Mouse (Mus musculus): ENCODE measurements around the gene Dhcr7. TPM values are rescaled to one million over a fixed set of nuclear protein-coding genes. Genes with fewer than 3 reads are reported as not detected.

Gene Dhcr7
- total and polyA plus RNA-seq, 2 experiments from 2014 or later: 10.8 to 27.7 TPM

- no peak overlapping the region for H3K4me2 ChIP-seq (ENCODE audit: low read depth, low read length)
- H3K27me3 ChIP-seq (ENCODE audit: control insufficient read depth, insufficient read depth, low read length): no peaks in the 10 kb centered on the region
- TF ChIP-seq EP300 (IDR thresholded peaks at IDR 0.05; ENCODE audit: low read depth) (no peak), CTCF (IDR thresholded peaks at IDR 0.05; ENCODE audit: low read depth) (no peak)
- H3K27ac ChIP-seq (ENCODE audit: low read depth): no peak overlapping the region
- no peak overlapping the region for H3K9ac ChIP-seq (replicated peaks; ENCODE audit: low read depth, low read length)
- peaks cover 13% of the 10 kb centered on the region for H3K36me3 ChIP-seq (replicated peaks; ENCODE audit: control insufficient read depth, insufficient read depth, low read length)
- WGBS: 76% methylated on average over 2 of the region's 2 CpGs
- peaks cover 5% of the 10 kb centered on the region; the same call in 1 of the 2 replicates for H3K4me1 ChIP-seq (ENCODE audit: control insufficient read depth, insufficient read depth)
- no peak overlapping the region for H3K4me3 ChIP-seq (ENCODE audit: low read depth, low read length)
- ATAC-seq (ENCODE audit: insufficient read depth, low read depth): no peak
- no peak for DNase-seq (ENCODE audit: low spot score)
- H3K9me3 ChIP-seq (replicated peaks; ENCODE audit: control insufficient read depth, low read length): no peaks in the 10 kb centered on the region
Measured at GRCm38 (mm10) chr7:143834316-143834715, 11.4 kb downstream of the Dhcr7 start.

- TF ChIP-seq CTCF (IDR thresholded peaks at IDR 0.05; ENCODE audit: low read depth) (no peak), EP300 (IDR thresholded peaks at IDR 0.05; ENCODE audit: low read depth) (no peak)
- Histone ChIP-seq H3K27me3 (ENCODE audit: control insufficient read depth, insufficient read depth, low read length) (no peaks in the 10 kb centered on the region), H3K9ac (replicated peaks; ENCODE audit: low read depth, low read length) (no peak overlapping the region), H3K36me3 (replicated peaks; ENCODE audit: control insufficient read depth, insufficient read depth, low read length) (peaks cover 18% of the 10 kb centered on the region), H3K4me3 (ENCODE audit: low read depth, low read length) (no peak overlapping the region), H3K4me2 (ENCODE audit: low read depth, low read length) (no peak overlapping the region), H3K27ac (ENCODE audit: low read depth) (no peak overlapping the region), H3K4me1 (ENCODE audit: control insufficient read depth, insufficient read depth) (peaks cover 5% of the 10 kb centered on the region; the same call in 1 of the 2 replicates), H3K9me3 (replicated peaks; ENCODE audit: control insufficient read depth, low read length) (no peaks in the 10 kb centered on the region)
- DNase-seq (ENCODE audit: low spot score): no peak
- WGBS: 37% methylated on average over 3 of the region's 3 CpGs
- no peak for ATAC-seq (ENCODE audit: insufficient read depth, low read depth)
Measured at GRCm38 (mm10) chr7:143834972-143835371, 12.0 kb downstream of the Dhcr7 start.

- TF ChIP-seq EP300 (IDR thresholded peaks at IDR 0.05; ENCODE audit: low read depth) (no peak), CTCF (IDR thresholded peaks at IDR 0.05; ENCODE audit: low read depth) (no peak)
Measured at GRCm38 (mm10) chr7:143837705-143838358, 14.9 kb downstream of the Dhcr7 start.

GRCm38 (mm10) chr7:143840121-143840520 lies 17.2 kb downstream of the Dhcr7 start:
- H3K36me3 ChIP-seq (replicated peaks; ENCODE audit: control insufficient read depth, insufficient read depth, low read length): peaks cover 65% of the 10 kb centered on the region
- no peaks in the 10 kb centered on the region for H3K9me3 ChIP-seq (replicated peaks; ENCODE audit: control insufficient read depth, low read length)
- H3K4me2 ChIP-seq (ENCODE audit: low read depth, low read length): no peak overlapping the region
- ATAC-seq (ENCODE audit: insufficient read depth, low read depth) (no peak), DNase-seq (ENCODE audit: low spot score) (no peak)
- no peak overlapping the region for H3K4me3 ChIP-seq (ENCODE audit: low read depth, low read length)
- H3K27ac ChIP-seq (ENCODE audit: low read depth): no peak overlapping the region
- WGBS: 90% methylated on average over 5 of the region's 5 CpGs
- no peak for TF ChIP-seq CTCF (IDR thresholded peaks at IDR 0.05; ENCODE audit: low read depth)
- TF ChIP-seq EP300 (IDR thresholded peaks at IDR 0.05; ENCODE audit: low read depth): no peak
- H3K27me3 ChIP-seq (ENCODE audit: control insufficient read depth, insufficient read depth, low read length): no peaks in the 10 kb centered on the region
- no peak overlapping the region for H3K9ac ChIP-seq (replicated peaks; ENCODE audit: low read depth, low read length)
- no peaks in the 10 kb centered on the region for H3K4me1 ChIP-seq (ENCODE audit: control insufficient read depth, insufficient read depth)

More at GRCm38 (mm10) chr7:143837705-143838358, 14.9 kb downstream of the Dhcr7 start:
- no peak overlapping the region for H3K4me3 ChIP-seq (ENCODE audit: low read depth, low read length)
- DNase-seq (ENCODE audit: low spot score) (no peak), ATAC-seq (ENCODE audit: insufficient read depth, low read depth) (no peak)
- no peak overlapping the region for H3K27ac ChIP-seq (ENCODE audit: low read depth)
- no peak overlapping the region for H3K9ac ChIP-seq (replicated peaks; ENCODE audit: low read depth, low read length)
- no peaks in the 10 kb centered on the region for H3K27me3 ChIP-seq (ENCODE audit: control insufficient read depth, insufficient read depth, low read length)
- H3K36me3 ChIP-seq (replicated peaks; ENCODE audit: control insufficient read depth, insufficient read depth, low read length): peaks cover 46% of the 10 kb centered on the region
- no peaks in the 10 kb centered on the region for H3K9me3 ChIP-seq (replicated peaks; ENCODE audit: control insufficient read depth, low read length)
- no peaks in the 10 kb centered on the region for H3K4me1 ChIP-seq (ENCODE audit: control insufficient read depth, insufficient read depth)
- 79% methylated on average over 3 of the region's 3 CpGs for WGBS
- no peak overlapping the region for H3K4me2 ChIP-seq (ENCODE audit: low read depth, low read length)

GRCm38 (mm10) chr7:143841301-143841700 lies 18.4 kb downstream of the Dhcr7 start:
- no peaks in the 10 kb centered on the region for H3K9me3 ChIP-seq (replicated peaks; ENCODE audit: control insufficient read depth, low read length)
- H3K36me3 ChIP-seq (replicated peaks; ENCODE audit: control insufficient read depth, insufficient read depth, low read length): peaks cover 77% of the 10 kb centered on the region
- H3K4me3 ChIP-seq (ENCODE audit: low read depth, low read length): no peak overlapping the region
- no peaks in the 10 kb centered on the region for H3K4me1 ChIP-seq (ENCODE audit: control insufficient read depth, insufficient read depth)
- no peak for ATAC-seq (ENCODE audit: insufficient read depth, low read depth)
- no peak for DNase-seq (ENCODE audit: low spot score)
- H3K9ac ChIP-seq (replicated peaks; ENCODE audit: low read depth, low read length): no peak overlapping the region
- no peak overlapping the region for H3K4me2 ChIP-seq (ENCODE audit: low read depth, low read length)
- WGBS: 95% methylated on average over 8 of the region's 8 CpGs
- H3K27me3 ChIP-seq (ENCODE audit: control insufficient read depth, insufficient read depth, low read length): no peaks in the 10 kb centered on the region
- no peak overlapping the region for H3K27ac ChIP-seq (ENCODE audit: low read depth)
- TF ChIP-seq EP300 (IDR thresholded peaks at IDR 0.05; ENCODE audit: low read depth) (no peak), CTCF (IDR thresholded peaks at IDR 0.05; ENCODE audit: low read depth) (no peak)
